In genomic region chr5:148808426-148808825, GRCm38 (mm10) we compare ENCODE assay signal across 8 mouse cellular contexts.
DNase-seq lines count a peak whose midpoint lies in the region; TF ChIP-seq lines count a peak whose summit lies in the region.

No protein-coding gene starts in this region.

- H3K4me1 ChIP-seq in thymus, adult 2 months (replicated peaks; ENCODE audit: control insufficient read depth, insufficient read depth, low read length), result peaks cover 17% of the 10 kb centered on the region

- H3K27ac ChIP-seq in thymus, adult 2 months (ENCODE audit: control insufficient read depth, insufficient read depth, low read length), result no peak overlapping the region

- H3K36me3 ChIP-seq in thymus, adult 2 months (ENCODE audit: control insufficient read depth, insufficient read depth, low read length), result no peaks in the 10 kb centered on the region

- intact Hi-C loops in left cerebral cortex, postnatal 4 days (cut with DNase I), result loop anchor here (10.0 kb wide), 1 partner anchor 716 kb away; the partner anchor contains the start of gene Wdr95

- TF ChIP-seq CTCF in thymus, adult 2 months (IDR thresholded peaks at IDR 0.05; ENCODE audit: borderline replicate concordance, control insufficient read depth, extremely low read depth, insufficient read depth, low read length, poor library complexity), result no peak

- no peaks in the 10 kb centered on the region for H3K27me3 ChIP-seq in thymus, adult 2 months (ENCODE audit: control insufficient read depth, insufficient read depth, low read length)

- WGBS in thymus, adult 2 months, result 48% methylated on average over 4 of the region's 4 CpGs

- H3K4me3 ChIP-seq in thymus, adult 2 months (ENCODE audit: control insufficient read depth, insufficient read depth, low read length), result no peak overlapping the region

- DNase-seq in thymus, adult 2 months, result peak; percentile 26
- DNase-seq in thymus, adult 18-20 months, result no peak
- peak; percentile 63 to 65 for DNase-seq in cerebellum, postnatal 36 days
- DNase-seq in gastrocnemius, postnatal 10 days, result peak; percentile 65
- peak; percentile 71 for DNase-seq in kidney, adult 18-20 months
- peak; percentile 75 for DNase-seq in left cerebral cortex, postnatal 4 days
- DNase-seq in naive thymus-derived CD4-positive, alpha-beta T cell, adult 2 months (ENCODE audit: low read depth), result peak; percentile 69
- DNase-seq in thymus, postnatal 14 days, result peak; percentile 48

- no peak for TF ChIP-seq POLR2A in thymus, adult 2 months (IDR thresholded peaks at IDR 0.05; ENCODE audit: control insufficient read depth, extremely low read depth, insufficient read depth, low read length, poor library complexity)

Comparison
In these comparisons a context has a peak if more than half of its experiments do, and no peak if none do; other contexts are left out.
1. DNase-seq: peak in thymus, adult 2 months (single experiment), cerebellum, postnatal 36 days (2 of 2), gastrocnemius, postnatal 10 days (single experiment), kidney, adult 18-20 months (single experiment), left cerebral cortex, postnatal 4 days (single experiment), naive thymus-derived CD4-positive, alpha-beta T cell, adult 2 months (single experiment) and thymus, postnatal 14 days (single experiment); none in thymus, adult 18-20 months (0 of 2).